Mouse (Mus musculus) lung, postnatal 0 days (tissue): Measurements from ENCODE around the gene Ppp1r3d. TPM values are rescaled to one million over a fixed set of nuclear protein-coding genes. Genes with fewer than 3 reads are reported as not detected.

Source experiments
- ATAC-seq: fragments of 200-750 bp; cut with Nextera tagmentation; 2 replicates; pipeline ENCODE4 v1.8.0; 2017; ENCODE audit warnings: moderate library complexity
- DNase-seq: peaks from one replicate; pipeline ENCODE4 v3.0.0-alpha.2; 2016; ENCODE audit warnings: low spot score
- H3K27ac ChIP-seq: fragments of 300-500 bp; sonication (generic); 2 replicates; pipeline ENCODE4 v1.5.1; 2014; ENCODE audit warnings: antibody characterized with exemption, mild to moderate bottlenecking, low read length, mixed read lengths
- H3K27me3 ChIP-seq: fragments of 300-500 bp; sonication (generic); replicated peaks from 2 replicates; pipeline ENCODE4 v1.6.1; 2014; ENCODE audit warnings: low read length, mixed read lengths; ENCODE audit not compliant: insufficient read depth
- H3K36me3 ChIP-seq: fragments of 300-500 bp; sonication (generic); 2 replicates; pipeline ENCODE4 v1.6.1; 2014; ENCODE audit warnings: low read length, mixed read lengths; ENCODE audit not compliant: insufficient read depth
- H3K4me1 ChIP-seq: fragments of 300-500 bp; sonication (generic); 2 replicates; pipeline ENCODE4 v1.6.1; 2014; ENCODE audit warnings: antibody characterized with exemption, low read depth, low read length, mixed read lengths; ENCODE audit not compliant: insufficient read depth
- H3K4me2 ChIP-seq: fragments of 300-500 bp; sonication (generic); replicated peaks from 2 replicates; pipeline ENCODE4 v1.6.1; 2014; ENCODE audit warnings: low read depth, mild to moderate bottlenecking, low read length, moderate library complexity, mixed read lengths
- H3K4me3 ChIP-seq: fragments of 300-500 bp; sonication (generic); 2 replicates; pipeline ENCODE4 v1.5.1; 2014; ENCODE audit warnings: low read depth, low read length
- H3K9ac ChIP-seq: fragments of 300-500 bp; sonication (generic); replicated peaks from 2 replicates; pipeline ENCODE4 v1.6.1; 2014; ENCODE audit warnings: low read depth, mild to moderate bottlenecking
- H3K9me3 ChIP-seq: fragments of 300-500 bp; sonication (generic); 2 replicates; pipeline ENCODE4 v1.6.1; 2016; ENCODE audit warnings: low read length, mixed read lengths
- CTCF ChIP-seq: IDR thresholded peaks from 2 replicates; pipeline ENCODE4 v1.5.1; 2016; ENCODE audit warnings: antibody characterized with exemption, mild to moderate bottlenecking
- EP300 ChIP-seq: IDR thresholded peaks from 2 replicates; pipeline ENCODE4 v1.6.1; 2016; ENCODE audit warnings: antibody characterized with exemption, mild to moderate bottlenecking, control low read depth
- WGBS: fragments of 180-500 bp; shearing (Covaris S2); extraction: QIAGEN DNeasy Blood & Tissue Kit; methylation state at CpG from one replicate; pipeline ENCODE4 v1.1.7; 2014; 5-methylcytosine and 5-hydroxymethylcytosine counted together
- polyA plus RNA-seq: library from polyadenylated mRNA; unstranded; fragments of >200 nt; fragmentation: Nextera tagmentation; extraction: Ambion mirVana; gene quantifications from 2 replicates; pipeline ENCODE4 v1.2.1, GENCODE M21; 2015

The Ppp1r3d gene
- 3.5 and 4.2 TPM in 2 replicates for polyA plus RNA-seq

DNA sequence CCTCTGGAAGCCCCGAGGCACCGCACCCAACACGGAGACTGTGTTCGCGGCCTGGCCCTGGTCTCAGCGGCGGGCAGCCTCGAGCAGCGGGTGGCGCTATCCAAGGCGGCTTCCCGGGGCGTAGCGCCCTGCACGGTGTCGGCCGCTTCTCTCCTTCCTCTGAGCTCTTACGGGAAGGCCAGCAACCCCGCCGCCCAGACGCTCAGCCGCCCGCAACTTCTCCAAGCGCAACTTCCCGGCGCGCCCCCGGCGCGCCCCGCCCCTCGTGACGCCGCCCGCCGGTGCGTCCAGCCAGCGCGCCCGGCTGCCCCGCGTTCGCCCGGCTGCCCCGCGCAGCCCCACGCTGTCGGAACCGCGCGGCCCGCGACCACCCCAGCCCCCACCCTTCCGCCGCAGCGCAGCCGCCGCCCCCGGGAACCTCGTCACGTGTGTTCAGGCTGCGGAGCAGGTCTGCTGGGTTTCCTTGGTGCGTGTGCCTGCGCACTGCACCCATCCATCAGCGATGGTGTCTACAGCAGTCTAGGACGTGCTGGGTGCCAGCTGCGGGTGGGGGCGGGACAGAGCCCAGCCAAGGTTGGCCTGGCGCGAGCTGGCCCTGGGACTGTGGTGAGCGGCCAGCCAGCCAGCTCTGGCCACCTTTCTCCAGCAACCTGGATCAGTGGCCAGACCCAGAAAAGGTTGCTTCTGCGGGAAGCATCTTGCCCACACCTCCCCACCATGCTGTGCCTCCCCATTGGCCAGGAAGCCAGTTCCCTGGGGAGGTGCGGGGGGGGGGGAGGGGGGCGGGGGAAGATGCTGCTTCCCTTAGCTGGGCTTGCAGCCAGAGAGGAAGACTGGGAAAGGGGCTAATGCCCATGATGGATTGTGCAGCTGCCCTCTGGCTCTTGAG lies at the start of gene Ppp1r3d, which contains the start of gene Fam217b:
Gene Ppp1r3d (minus strand): TSS at position 212 of the 889 bp plus-strand sequence.
Gene Fam217b (plus strand): TSS at position 264 of the 889 bp plus-strand sequence.
- Histone ChIP-seq H3K9ac (peak within 1 kb of the TSS; percentile 16), H3K27ac (peak within 1 kb of the TSS; percentile 38), H3K4me2 (peak within 1 kb of the TSS; percentile 95), H3K36me3 (no peaks in the 10 kb centered on the region), H3K9me3 (no peaks in the 10 kb centered on the region), H3K27me3 (0 out of 2 replicates have a peak, but pooled peaks cover 2% of the 10 kb centered on the region), H3K4me3 (peak within 1 kb of the TSS; percentile 67), H3K4me1 (peaks cover 7% of the 10 kb centered on the region)
- TF ChIP-seq EP300: no peak
- peak; percentile 47 for TF ChIP-seq CTCF
- WGBS: 0% methylated on average over 46 of the region's 74 CpGs
- DNase-seq (peak; percentile 63), ATAC-seq (peak; percentile 76)

DNA sequence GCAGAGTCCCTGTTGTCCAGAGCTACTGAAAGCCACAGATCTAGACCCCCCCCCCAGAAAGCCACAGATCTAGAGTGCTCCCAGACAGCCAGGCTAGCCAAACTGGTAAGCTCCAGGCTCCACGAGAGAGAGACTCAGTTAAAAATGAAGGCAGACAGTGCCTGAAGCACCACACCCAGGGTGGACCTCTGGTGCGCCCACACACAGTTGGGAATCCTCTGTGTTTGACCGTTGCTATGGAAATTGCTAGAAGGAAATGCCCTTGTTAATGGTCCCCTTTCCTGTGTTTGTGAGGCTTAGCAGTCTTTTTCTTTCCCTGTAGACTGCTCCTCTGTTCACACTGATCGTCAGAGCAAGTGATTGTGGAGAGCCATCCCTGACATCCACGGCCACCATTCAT lies 46.1 kb upstream of the Ppp1r3d start:
- no peak overlapping the region for H3K27ac ChIP-seq
- H3K36me3 ChIP-seq: no peaks in the 10 kb centered on the region
- 0 out of 2 replicates have a peak overlapping the region, but pooled peaks have one; percentile 5 for H3K4me2 ChIP-seq
- peaks cover 2% of the 10 kb centered on the region; the same call in 1 of the 2 replicates for H3K4me1 ChIP-seq
- peak; percentile 17 for DNase-seq
- ATAC-seq: no peak; the same call in 1 of the 2 replicates
- WGBS: 39% methylated on average over 5 of the region's 5 CpGs
- H3K9me3 ChIP-seq: no peaks in the 10 kb centered on the region
- H3K27me3 ChIP-seq: no peaks in the 10 kb centered on the region
- H3K9ac ChIP-seq: no peak overlapping the region
- H3K4me3 ChIP-seq: no peak overlapping the region
- TF ChIP-seq CTCF (no peak), EP300 (no peak)

DNA sequence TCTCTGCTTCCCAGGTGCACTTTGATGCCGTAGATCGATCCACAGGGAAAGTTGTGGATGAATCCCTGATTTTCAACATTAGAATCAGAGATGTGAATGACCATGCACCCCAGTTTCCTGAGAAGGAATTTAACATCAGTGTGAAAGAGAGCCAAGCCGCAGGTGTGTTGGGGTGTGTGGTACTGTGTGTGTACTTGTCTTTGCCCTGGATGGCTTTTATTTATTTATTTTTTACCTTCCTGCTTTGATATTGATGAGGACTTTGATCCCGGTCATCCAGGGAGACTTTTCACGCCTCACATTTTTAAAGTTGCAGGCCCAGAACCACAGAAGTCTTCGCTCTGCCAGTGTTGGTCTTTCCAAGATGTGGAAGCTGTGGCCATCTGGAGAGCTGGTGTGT lies 43.1 kb upstream of the Ppp1r3d start:
- Histone ChIP-seq H3K4me3 (no peak overlapping the region), H3K4me2 (no peak overlapping the region), H3K27ac (no peak overlapping the region), H3K4me1 (peaks cover 4% of the 10 kb centered on the region; the same call in 1 of the 2 replicates), H3K36me3 (no peaks in the 10 kb centered on the region), H3K9me3 (no peaks in the 10 kb centered on the region), H3K9ac (no peak overlapping the region), H3K27me3 (no peaks in the 10 kb centered on the region)
- TF ChIP-seq CTCF (no peak), EP300 (no peak)
- DNase-seq (no peak), ATAC-seq (no peak)
- 82% methylated on average over 6 of the region's 6 CpGs for WGBS

DNA sequence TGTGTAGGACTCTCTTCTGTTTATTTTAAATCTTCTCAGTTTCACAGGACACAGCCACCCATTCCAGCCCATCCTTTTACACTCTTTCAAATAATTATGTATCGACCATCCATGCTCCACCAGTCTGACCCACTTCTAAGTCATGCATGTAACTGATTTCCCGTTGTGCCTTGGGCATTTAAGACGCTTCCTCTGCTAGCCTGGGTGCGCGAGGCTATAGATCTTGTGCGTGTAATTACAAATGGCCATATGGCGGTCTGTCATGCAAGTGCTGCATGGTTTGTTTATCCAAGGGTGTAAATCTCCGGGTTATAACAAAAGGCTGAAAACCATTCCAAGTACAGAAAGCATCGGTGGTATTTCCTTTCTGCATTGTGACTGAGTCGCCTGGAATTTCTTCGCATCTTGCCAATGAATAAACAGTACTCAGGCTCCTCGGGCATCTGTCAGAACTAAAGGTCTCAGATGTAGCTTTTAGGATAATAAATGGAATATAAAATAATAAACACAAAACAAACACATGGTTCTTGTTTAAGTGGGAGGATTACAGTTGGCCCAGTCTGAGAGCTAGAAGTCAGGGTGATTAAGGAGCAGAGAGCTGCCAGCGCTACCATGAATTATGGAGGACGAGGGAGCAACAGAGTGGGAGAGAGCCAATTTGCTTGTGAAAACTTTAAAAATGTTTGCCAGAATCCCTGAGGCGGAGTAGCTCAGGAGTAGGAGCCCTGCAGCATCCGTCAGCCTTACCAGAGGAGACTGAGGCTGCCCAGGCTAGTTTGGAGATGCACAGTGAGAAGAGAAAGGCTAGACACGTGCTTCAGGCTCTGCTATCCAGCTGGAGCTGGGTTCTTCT lies 40.6 kb upstream of the Ppp1r3d start:
- no peak overlapping the region for H3K27ac ChIP-seq
- H3K4me1 ChIP-seq: peaks cover 4% of the 10 kb centered on the region; the same call in 1 of the 2 replicates
- WGBS: 25% methylated on average over 17 of the region's 17 CpGs
- TF ChIP-seq CTCF (no peak), EP300 (peak; percentile 70)
- no peaks in the 10 kb centered on the region for H3K27me3 ChIP-seq
- no peaks in the 10 kb centered on the region for H3K9me3 ChIP-seq
- peak; percentile 44 for DNase-seq
- H3K4me3 ChIP-seq: no peak overlapping the region
- no peak overlapping the region for H3K4me2 ChIP-seq
- no peaks in the 10 kb centered on the region for H3K36me3 ChIP-seq
- no peak overlapping the region for H3K9ac ChIP-seq
- ATAC-seq: peak; percentile 73

DNA sequence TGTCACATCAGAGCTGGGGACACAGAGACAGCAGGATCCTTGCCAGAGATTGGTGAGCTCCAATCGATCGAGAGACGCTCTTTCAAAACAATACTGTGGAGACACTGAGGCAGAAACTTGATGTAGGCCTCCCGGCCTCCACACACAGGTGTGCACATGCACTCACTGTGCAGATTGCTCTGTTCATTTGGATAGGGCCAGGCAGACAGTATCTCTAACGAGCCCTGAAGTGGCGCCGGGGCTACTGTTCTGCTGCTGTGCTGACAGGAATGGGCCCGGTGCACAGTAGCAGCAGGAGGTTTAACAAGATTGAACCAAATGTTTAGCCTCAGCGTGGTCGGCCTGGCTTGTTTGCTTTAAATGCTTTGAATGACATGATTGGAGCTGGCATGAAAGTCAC lies 36.7 kb upstream of the Ppp1r3d start:
- Histone ChIP-seq H3K4me1 (peaks cover 4% of the 10 kb centered on the region; the same call in 1 of the 2 replicates), H3K27me3 (no peaks in the 10 kb centered on the region), H3K4me2 (no peak overlapping the region), H3K36me3 (no peaks in the 10 kb centered on the region), H3K4me3 (no peak overlapping the region), H3K9me3 (no peaks in the 10 kb centered on the region), H3K9ac (no peak overlapping the region), H3K27ac (no peak overlapping the region)
- 64% methylated on average over 10 of the region's 10 CpGs for WGBS
- TF ChIP-seq EP300: no peak
- no peak for TF ChIP-seq CTCF
- DNase-seq (no peak), ATAC-seq (no peak)

DNA sequence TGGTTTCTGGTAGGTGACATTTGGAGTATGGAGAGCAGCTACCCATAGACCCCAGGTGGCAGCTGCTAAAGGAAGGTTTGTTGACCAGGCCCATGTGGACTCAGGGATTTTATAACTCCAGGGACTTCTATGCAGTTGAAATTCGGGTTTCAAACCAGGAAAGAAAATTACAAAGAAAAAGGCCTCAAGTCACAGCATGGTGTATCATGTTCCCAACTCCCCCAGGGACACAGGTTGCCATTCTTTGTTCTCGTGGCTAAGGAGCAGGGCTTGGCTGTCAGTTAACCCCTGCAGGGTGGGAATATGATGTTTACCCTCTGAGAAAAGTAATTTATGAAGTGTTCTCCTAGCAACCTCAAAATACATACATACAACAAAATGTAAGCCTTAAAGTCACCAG lies 36.0 kb upstream of the Ppp1r3d start:
- no peak overlapping the region for H3K4me3 ChIP-seq
- no peaks in the 10 kb centered on the region for H3K36me3 ChIP-seq
- H3K9me3 ChIP-seq: no peaks in the 10 kb centered on the region
- DNase-seq (no peak), ATAC-seq (no peak)
- WGBS: 31% methylated on average over 2 of the region's 2 CpGs
- no peak for TF ChIP-seq EP300
- TF ChIP-seq CTCF: no peak
- no peak overlapping the region for H3K4me2 ChIP-seq
- no peaks in the 10 kb centered on the region for H3K27me3 ChIP-seq
- no peak overlapping the region for H3K27ac ChIP-seq
- H3K9ac ChIP-seq: no peak overlapping the region
- H3K4me1 ChIP-seq: peaks cover under 1% of the 10 kb centered on the region; the same call in 1 of the 2 replicates
